Mouse (Mus musculus) CD4-positive helper T cell, adult 2 months (primary cell): ENCODE data around the gene Ugt1a5.
A peak's percentile ranks its signal among the peaks of the same experiment; 100 is the strongest.
"Not testable (repeated sequence)": the region's sequence is repeated elsewhere in the genome, so short reads cannot be mapped to it uniquely, and the experiment has no call there.

Experiments
- DNase-seq: peaks from one replicate; pipeline ENCODE4 v3.0.0-alpha.2; 2012; ENCODE audit warnings: low read depth, missing footprints, low spot score

Ugt1a5 gene

GRCm38 (mm10) chr1:88224029-88224776 lies 58.4 kb downstream of the Ugt1a5 start:
- DNase-seq, result peak; percentile 29

- not testable (repeated sequence) for DNase-seq
These were observed 59.5 kb downstream of the Ugt1a5 start for GRCm38 (mm10) chr1:88225301-88225700.

- DNase-seq, result no peak
These were observed 59.9 kb downstream of the Ugt1a5 start for GRCm38 (mm10) chr1:88225741-88226140.

GRCm38 (mm10) chr1:88226670-88227379 lies 61.0 kb downstream of the Ugt1a5 start, which contains the start of gene Mroh2a:
Gene Mroh2a (plus strand): TSS chr1:88226986.
- DNase-seq, result no peak

- no peak for DNase-seq
These were observed 61.7 kb downstream of the Ugt1a5 start for GRCm38 (mm10) chr1:88227482-88227881.

- no peak for DNase-seq
These were observed 62.3 kb downstream of the Ugt1a5 start for GRCm38 (mm10) chr1:88228121-88228520.

GRCm38 (mm10) chr1:88229566-88229965 lies 63.8 kb downstream of the Ugt1a5 start:
- no peak for DNase-seq

GRCm38 (mm10) chr1:88229986-88230385 lies 64.2 kb downstream of the Ugt1a5 start:
- no peak for DNase-seq

GRCm38 (mm10) chr1:88230421-88230820 lies 64.6 kb downstream of the Ugt1a5 start:
- DNase-seq, result no peak

GRCm38 (mm10) chr1:88230981-88231802 lies 65.4 kb downstream of the Ugt1a5 start:
- DNase-seq, result no peak

GRCm38 (mm10) chr1:88231803-88232499 lies 66.1 kb downstream of the Ugt1a5 start:
- DNase-seq, result no peak

- DNase-seq, result no peak
These were observed 67.0 kb downstream of the Ugt1a5 start for GRCm38 (mm10) chr1:88232664-88233380.

- no peak for DNase-seq
These were observed 67.8 kb downstream of the Ugt1a5 start for GRCm38 (mm10) chr1:88233421-88234247.

- no peak for DNase-seq
These were observed 68.4 kb downstream of the Ugt1a5 start for GRCm38 (mm10) chr1:88234248-88234610.

- DNase-seq, result no peak
These were observed 68.8 kb downstream of the Ugt1a5 start for GRCm38 (mm10) chr1:88234646-88235045.

- DNase-seq, result no peak
These were observed 69.5 kb downstream of the Ugt1a5 start for GRCm38 (mm10) chr1:88235046-88235893.

- no peak for DNase-seq
These were observed 70.1 kb downstream of the Ugt1a5 start for GRCm38 (mm10) chr1:88235894-88236415.

GRCm38 (mm10) chr1:88237311-88237710 lies 71.5 kb downstream of the Ugt1a5 start:
- DNase-seq, result no peak

- DNase-seq, result no peak
These were observed 73.0 kb downstream of the Ugt1a5 start for GRCm38 (mm10) chr1:88238771-88239170.
